Mouse (Mus musculus) liver, embryonic 14.5 days (tissue): Measurements from ENCODE around the gene 1810055G02Rik. TPM values are rescaled to one million over a fixed set of nuclear protein-coding genes. Genes with fewer than 3 reads are reported as not detected.

Experiments
- ATAC-seq: fragments of 200-750 bp; cut with Nextera tagmentation; 2 replicates; pipeline ENCODE4 v1.8.0; 2017; ENCODE audit warnings: moderate number of reproducible peaks, mild to moderate bottlenecking, moderate library complexity; ENCODE audit not compliant: insufficient read depth
- DNase-seq, 3 experiments: peaks; one replicate each; pipeline ENCODE4 v3.0.0-alpha.2; 2012 to 2013; ENCODE audit warnings: low read depth in 3 of 3, low spot score in 3 of 3
- H3K27ac ChIP-seq: fragments of 300-500 bp; sonication (generic); 2 replicates; pipeline ENCODE4 v1.5.1; 2014; ENCODE audit warnings: moderate library complexity, mild to moderate bottlenecking, control low read depth, inconsistent platforms
- H3K27me3 ChIP-seq: fragments of 300-500 bp; sonication (generic); 2 replicates; pipeline ENCODE4 v1.6.1; 2014; ENCODE audit warnings: mild to moderate bottlenecking, low read length, moderate library complexity; ENCODE audit not compliant: control insufficient read depth, insufficient read depth
- H3K36me3 ChIP-seq: fragments of 300-500 bp; sonication (generic); replicated peaks from 2 replicates; pipeline ENCODE4 v1.6.1; 2014; ENCODE audit warnings: low read depth; ENCODE audit not compliant: control insufficient read depth, insufficient read depth
- H3K4me1 ChIP-seq, 2 experiments: fragments of 200-500 bp in 1 of 2; fragments of 300-500 bp in 1 of 2; sonication (generic) in 1 of 2; replicated peaks; 2 replicates each; pipeline ENCODE4 v1.6.1; 2012 to 2014; ENCODE audit warnings: antibody characterized with exemption in 1 of 2, inconsistent platforms in 1 of 2, low read length in 1 of 2; ENCODE audit not compliant: control insufficient read depth in 2 of 2, insufficient read depth in 2 of 2
- H3K4me2 ChIP-seq: fragments of 300-500 bp; sonication (generic); 2 replicates; pipeline ENCODE4 v1.6.1; 2014; ENCODE audit warnings: low read depth, mild to moderate bottlenecking, control low read depth, moderate library complexity
- H3K4me3 ChIP-seq, 2 experiments: fragments of 200-500 bp in 1 of 2; fragments of 300-500 bp in 1 of 2; sonication (generic) in 1 of 2; 2 replicates each; pipeline ENCODE4 v1.5.1; 2012 to 2014; ENCODE audit warnings: low read depth in 2 of 2, low read length in 2 of 2, mild to moderate bottlenecking in 2 of 2, control low read depth in 1 of 2, inconsistent platforms in 1 of 2, moderate library complexity in 1 of 2; ENCODE audit not compliant: insufficient read depth in 1 of 2
- H3K9ac ChIP-seq: fragments of 300-500 bp; sonication (generic); replicated peaks from 2 replicates; pipeline ENCODE4 v1.6.1; 2014; ENCODE audit warnings: mild to moderate bottlenecking, control low read depth, moderate library complexity
- H3K9me3 ChIP-seq: fragments of 300-500 bp; sonication (generic); 2 replicates; pipeline ENCODE4 v1.6.1; 2016; ENCODE audit warnings: low read length, mixed read lengths; ENCODE audit not compliant: control insufficient read depth
- CTCF ChIP-seq: IDR thresholded peaks from 2 replicates; pipeline ENCODE4 v1.5.1; 2016; ENCODE audit warnings: antibody characterized with exemption, low read depth, control low read depth
- EP300 ChIP-seq: IDR thresholded peaks from 2 replicates; pipeline ENCODE4 v1.6.1; 2016; ENCODE audit warnings: antibody characterized with exemption, low read depth
- WGBS: fragments of 180-500 bp; shearing (Covaris S2); extraction: QIAGEN DNeasy Blood & Tissue Kit; methylation state at CpG from one replicate; pipeline ENCODE4 v1.1.7; 2014; ENCODE audit not compliant: insufficient replicate concordance; 5-methylcytosine and 5-hydroxymethylcytosine counted together
- polyA plus RNA-seq, 2 experiments: library from polyadenylated mRNA; depleted of rRNA in 1 of 2; stranded (reverse) in 1 of 2; unstranded in 1 of 2; fragments of >200 nt; fragmentation: Nextera tagmentation in 1 of 2; extraction: Ambion mirVana in 1 of 2; gene quantifications; 2 replicates each; pipeline versions ENCODE4 v1.2.1 to v1.2.3; 2012 to 2014

Gene 1810055G02Rik
- polyA plus RNA-seq, 2 experiments = 10.8 to 11.0 TPM

DNA sequence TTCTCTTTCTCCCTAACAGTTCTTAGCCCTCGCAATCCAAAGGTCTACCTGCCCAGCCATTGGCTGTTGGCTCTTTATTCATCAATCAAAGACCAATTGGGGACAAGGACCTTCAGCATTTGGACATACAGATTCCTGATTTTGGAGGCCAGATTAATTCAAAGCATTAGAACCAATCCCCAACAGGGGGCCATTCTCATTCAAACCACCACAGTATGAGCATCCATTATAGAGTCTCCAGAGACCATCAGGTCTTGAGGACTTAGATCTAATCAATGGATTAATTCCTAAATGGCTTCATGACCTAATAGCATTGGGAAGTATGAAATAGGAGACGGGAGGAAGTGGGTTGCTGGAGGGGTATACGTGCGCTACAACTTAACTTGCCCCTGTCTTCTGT is 5.6 kb upstream of the 1810055G02Rik start:
- Histone ChIP-seq H3K4me3 (no peak overlapping the region), H3K27me3 (no peaks in the 10 kb centered on the region), H3K9ac (no peak overlapping the region), H3K27ac (no peak overlapping the region), H3K36me3 (no peaks in the 10 kb centered on the region), H3K9me3 (no peaks in the 10 kb centered on the region), H3K4me2 (no peak overlapping the region), H3K4me1 (peaks cover 2% of the 10 kb centered on the region in 2 experiments)
- ATAC-seq (no peak), DNase-seq (no peak)
- no peak for TF ChIP-seq CTCF
- TF ChIP-seq EP300 = no peak
- WGBS = 64% methylated on average over 4 of the region's 4 CpGs

DNA sequence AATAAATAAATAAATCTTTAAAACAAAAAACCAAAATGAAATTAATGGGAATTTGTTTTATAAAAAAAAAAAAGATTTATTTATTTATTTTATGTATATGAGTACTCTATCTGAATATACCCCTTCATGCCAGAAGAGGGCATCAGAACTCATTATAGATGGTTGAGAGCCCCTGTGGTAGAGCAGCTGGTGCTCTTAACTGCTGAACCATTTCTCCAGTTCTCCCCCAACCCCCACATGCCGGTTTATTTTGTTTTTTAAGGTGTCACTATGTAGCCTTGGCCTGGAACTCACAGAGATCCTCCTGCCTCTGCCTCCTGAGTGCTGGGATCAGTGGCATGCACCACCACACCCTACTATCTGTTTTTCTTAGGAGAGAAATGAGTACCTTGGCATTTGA is 1.8 kb upstream of the 1810055G02Rik start:
- WGBS = 13% methylated on average over 1 of the region's 1 CpGs
- Histone ChIP-seq H3K36me3 (no peaks in the 10 kb centered on the region), H3K4me3 (no peak overlapping the region), H3K9ac (no peak overlapping the region), H3K27ac (no peak overlapping the region), H3K27me3 (no peaks in the 10 kb centered on the region), H3K4me2 (no peak overlapping the region), H3K9me3 (no peaks in the 10 kb centered on the region), H3K4me1 (peaks cover 11 to 13% of the 10 kb centered on the region in 2 experiments)
- ATAC-seq = no peak
- no peak for DNase-seq
- TF ChIP-seq CTCF (0 out of 2 replicates have a peak, but pooled peaks have one; percentile 16), EP300 (no peak)

DNA sequence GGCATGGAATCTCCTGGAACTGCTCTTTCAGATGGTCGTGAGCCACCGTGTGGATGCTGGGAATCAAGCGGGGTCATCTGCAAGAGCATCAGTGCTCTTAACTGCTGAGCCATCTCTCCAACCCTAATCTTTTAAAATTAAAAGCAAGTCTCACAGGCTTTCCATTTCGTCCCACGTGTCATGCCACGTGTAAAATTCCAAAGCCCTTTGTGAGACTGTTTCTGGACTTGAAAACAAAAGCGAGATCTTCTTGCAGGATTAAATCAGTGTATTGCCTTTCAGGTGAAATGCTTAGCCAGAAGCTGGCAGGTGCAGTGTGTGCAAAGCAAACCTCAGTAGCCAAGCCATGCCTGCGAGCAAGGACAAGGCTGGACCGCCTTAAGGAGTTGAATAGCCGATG is 540 bp upstream of the 1810055G02Rik start:
- 35% methylated on average over 10 of the region's 10 CpGs for WGBS
- no peak for ATAC-seq
- Histone ChIP-seq H3K36me3 (no peaks in the 10 kb centered on the region), H3K9me3 (no peaks in the 10 kb centered on the region), H3K4me2 (peak overlapping the region; percentile 83), H3K27ac (peak overlapping the region; percentile 7; the same call in 1 of the 2 replicates), H3K4me1 (peaks cover 11 to 13% of the 10 kb centered on the region in 2 experiments), H3K9ac (peak overlapping the region; percentile 83), H3K27me3 (no peaks in the 10 kb centered on the region), H3K4me3 (peak overlapping the region; percentile 60 to 83)
- DNase-seq = no peak
- no peak for TF ChIP-seq EP300
- no peak for TF ChIP-seq CTCF

DNA sequence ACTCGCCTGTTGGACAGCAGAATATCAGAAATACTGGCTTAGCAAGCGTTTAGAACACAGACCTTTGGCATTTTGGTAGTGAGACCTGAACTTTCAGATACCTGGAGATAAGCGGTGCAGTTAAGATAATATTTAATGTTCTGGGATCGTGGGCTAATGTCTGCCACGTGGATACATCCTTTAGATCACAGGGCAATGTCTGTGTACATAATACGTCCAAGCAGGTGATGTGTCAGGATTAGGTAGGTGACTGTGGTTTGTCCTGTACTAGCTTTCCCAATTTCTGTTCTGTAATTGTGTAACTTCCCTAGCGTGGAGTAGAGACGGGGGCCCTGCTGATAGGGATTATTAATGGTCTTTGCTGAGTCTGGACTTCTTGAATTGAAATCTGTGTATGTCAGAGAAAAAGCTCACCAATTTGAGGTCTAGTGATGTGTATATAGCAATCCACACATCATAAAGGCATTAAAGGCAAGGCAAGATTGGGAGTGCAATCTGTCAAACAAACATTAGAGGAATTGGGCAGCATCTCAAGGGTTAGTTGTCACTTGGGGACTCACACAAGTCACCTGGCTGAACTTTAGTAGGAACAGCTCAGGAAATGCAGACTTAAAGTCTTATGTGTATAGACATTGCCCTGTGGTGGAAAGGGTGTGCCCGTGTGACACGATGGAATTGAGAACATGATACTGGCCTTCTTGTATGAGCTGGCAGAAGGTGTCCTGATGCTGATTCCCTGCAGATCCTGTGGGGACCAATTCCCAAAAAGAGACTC is 1.1 kb downstream of the 1810055G02Rik start:
- peaks cover 11 to 13% of the 10 kb centered on the region in 2 experiments for H3K4me1 ChIP-seq
- H3K36me3 ChIP-seq = no peaks in the 10 kb centered on the region
- peak overlapping the region; percentile 68 to 83 for H3K4me3 ChIP-seq
- WGBS = 28% methylated on average over 10 of the region's 10 CpGs
- no peak for ATAC-seq
- DNase-seq = no peak
- no peaks in the 10 kb centered on the region for H3K27me3 ChIP-seq
- peak overlapping the region; percentile 83 for H3K4me2 ChIP-seq
- H3K9me3 ChIP-seq = no peaks in the 10 kb centered on the region
- no peak overlapping the region for H3K27ac ChIP-seq
- H3K9ac ChIP-seq = peak overlapping the region; percentile 83
- TF ChIP-seq CTCF = no peak
- TF ChIP-seq EP300 = no peak

DNA sequence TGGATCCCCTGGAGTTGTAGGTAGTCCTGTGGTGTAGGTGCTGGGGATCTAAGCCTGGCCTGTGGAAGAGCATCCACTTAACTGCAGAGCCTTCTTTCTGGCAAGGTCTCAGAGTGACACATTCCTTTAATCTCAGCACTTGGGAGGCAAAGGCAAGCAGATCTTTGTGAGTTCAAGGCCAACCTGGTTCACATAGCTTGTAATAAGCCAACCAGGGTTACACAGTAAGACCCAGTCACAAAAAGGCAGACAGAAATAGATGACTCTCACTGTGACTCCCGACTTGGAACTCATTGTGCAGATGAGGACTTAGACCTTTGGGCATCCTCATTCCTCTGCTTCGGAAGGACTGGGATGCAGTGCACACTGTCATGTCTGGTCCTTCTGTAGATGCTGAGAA is 2.3 kb downstream of the 1810055G02Rik start:
- Histone ChIP-seq H3K36me3 (peaks cover 3% of the 10 kb centered on the region; the same call in 1 of the 2 replicates), H3K9me3 (no peaks in the 10 kb centered on the region), H3K4me1 (peaks cover 11 to 13% of the 10 kb centered on the region in 2 experiments), H3K4me2 (no peak overlapping the region), H3K27ac (no peak overlapping the region), H3K27me3 (no peaks in the 10 kb centered on the region), H3K9ac (no peak overlapping the region), H3K4me3 (no peak overlapping the region)
- ATAC-seq = no peak
- no peak for DNase-seq
- TF ChIP-seq CTCF (no peak), EP300 (no peak)
- 64% methylated on average over 2 of the region's 2 CpGs for WGBS
